Mouse (Mus musculus): Measurements from ENCODE around the gene Gm37240.
A peak's percentile ranks its signal among the peaks of the same experiment; 100 is the strongest.

Gm37240 gene

DNA sequence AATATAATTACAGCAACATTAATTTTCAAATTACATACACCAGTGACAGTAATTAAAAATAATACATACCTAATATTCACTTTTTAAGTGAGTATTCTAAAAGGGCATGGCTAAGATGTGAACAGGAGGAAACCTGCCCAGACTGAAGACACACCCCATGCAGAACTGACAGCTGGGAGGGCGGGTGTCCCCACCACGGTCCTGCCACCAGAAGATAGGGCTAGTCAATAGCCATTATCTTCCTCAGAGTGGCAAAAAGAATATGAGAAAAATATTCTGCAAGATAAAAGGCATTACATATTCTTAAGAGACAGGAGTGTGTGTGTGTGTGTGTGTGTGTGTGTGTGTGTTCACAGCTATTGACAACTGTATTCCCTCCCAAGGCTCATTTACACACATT, 162.2 kb downstream of the Gm37240 start:
- no peak for DNase-seq (ENCODE audit: low read depth, low spot score)
- Histone ChIP-seq H3K27me3 (ENCODE audit: control insufficient read depth, insufficient read depth, low read length, poor library complexity, severe bottlenecking) (no peaks in the 10 kb centered on the region), H3K36me3 (ENCODE audit: control insufficient read depth, insufficient read depth, low read length, poor library complexity, severe bottlenecking) (no peaks in the 10 kb centered on the region)

DNA sequence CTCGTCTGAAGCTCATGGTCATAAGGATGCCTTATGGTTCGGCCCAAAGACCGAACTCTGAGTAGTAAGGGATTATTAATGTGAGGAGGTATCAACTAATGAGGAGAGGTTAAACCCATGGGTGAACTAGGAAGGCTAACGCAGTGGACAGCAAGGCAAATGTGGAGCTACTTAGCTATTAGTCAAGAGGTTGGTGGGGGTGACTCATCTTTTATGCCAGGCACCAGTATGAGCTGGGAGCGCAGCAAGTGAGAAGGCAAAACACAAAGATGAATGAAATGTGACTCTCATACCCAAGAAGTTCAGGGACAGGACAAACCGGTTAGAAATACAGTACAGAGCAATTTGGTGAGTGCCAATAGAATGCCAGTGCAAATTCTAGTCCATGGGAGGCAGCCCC, 164.7 kb downstream of the Gm37240 start:
- DNase-seq (ENCODE audit: low read depth, low spot score), result no peak
- Histone ChIP-seq H3K36me3 (ENCODE audit: control insufficient read depth, insufficient read depth, low read length, poor library complexity, severe bottlenecking) (no peaks in the 10 kb centered on the region), H3K27me3 (ENCODE audit: control insufficient read depth, insufficient read depth, low read length, poor library complexity, severe bottlenecking) (no peaks in the 10 kb centered on the region)

DNA sequence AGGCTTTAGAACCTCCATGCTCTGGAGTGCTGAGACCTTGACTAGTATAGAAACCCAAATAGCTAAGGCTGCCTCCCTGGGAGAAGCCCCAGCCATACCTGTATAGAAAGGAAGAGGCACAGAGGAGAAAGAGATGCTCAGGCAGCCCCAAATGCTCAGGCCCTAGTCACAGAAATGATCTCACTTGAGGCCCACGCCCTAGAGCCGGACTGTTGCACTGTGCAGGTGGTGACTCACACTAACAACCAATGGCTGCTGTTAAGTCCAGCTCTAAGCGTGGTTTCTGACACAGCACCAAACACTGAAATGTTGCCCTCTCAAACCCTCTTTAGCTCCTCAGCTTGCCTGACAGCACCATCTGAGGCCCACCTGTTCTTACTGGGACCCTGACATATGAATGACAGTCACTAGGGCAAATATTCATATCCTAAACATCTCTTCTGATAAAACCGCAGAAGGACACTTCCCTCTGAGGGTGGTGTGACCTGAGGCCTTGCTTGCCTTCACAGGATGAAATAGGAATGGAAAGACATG, 171.5 kb downstream of the Gm37240 start:
- DNase-seq (ENCODE audit: low read depth, low spot score), result no peak
- no peaks in the 10 kb centered on the region for H3K36me3 ChIP-seq (ENCODE audit: control insufficient read depth, insufficient read depth, low read length, poor library complexity, severe bottlenecking)
- no peaks in the 10 kb centered on the region for H3K27me3 ChIP-seq (ENCODE audit: control insufficient read depth, insufficient read depth, low read length, poor library complexity, severe bottlenecking)

DNA sequence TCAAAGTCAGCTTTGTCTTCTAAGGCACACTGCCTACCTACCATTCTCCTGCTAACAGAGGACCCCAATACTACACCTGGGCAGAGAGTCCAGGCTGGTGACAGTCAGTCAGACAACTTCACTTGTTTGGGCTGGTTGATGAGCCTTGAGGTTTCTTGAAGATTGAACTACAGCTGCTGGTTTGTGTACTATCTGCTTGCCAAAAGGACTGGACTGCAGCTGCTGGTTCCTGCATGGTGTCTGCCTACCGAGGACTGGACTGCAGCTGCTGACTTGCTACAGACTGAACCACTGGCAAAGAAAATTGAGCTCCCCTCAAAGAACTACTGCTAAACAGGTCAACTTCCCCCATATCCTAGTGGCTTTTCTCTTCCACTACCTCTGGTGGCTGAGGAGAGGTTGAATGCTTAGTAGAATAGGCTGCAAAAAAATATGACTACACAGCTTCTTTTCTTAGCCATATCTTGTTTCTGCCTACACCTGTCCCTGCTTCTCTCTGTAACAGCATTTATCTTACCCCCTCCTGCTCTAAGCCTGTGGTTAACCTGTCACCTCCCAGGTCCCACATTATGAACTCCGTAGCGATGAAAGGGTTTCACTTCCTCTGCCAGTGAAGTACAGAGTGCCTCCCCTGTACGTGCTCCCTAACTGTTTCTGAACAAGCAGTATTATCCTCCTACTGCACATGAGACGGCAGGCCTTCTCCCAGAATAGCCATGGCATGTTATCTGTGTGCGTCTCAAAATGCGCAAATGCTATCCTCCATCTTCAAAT, 173.2 kb downstream of the Gm37240 start:
- no peaks in the 10 kb centered on the region for H3K27me3 ChIP-seq (ENCODE audit: control insufficient read depth, insufficient read depth, low read length, poor library complexity, severe bottlenecking)
- no peaks in the 10 kb centered on the region for H3K36me3 ChIP-seq (ENCODE audit: control insufficient read depth, insufficient read depth, low read length, poor library complexity, severe bottlenecking)
- DNase-seq (ENCODE audit: low read depth, low spot score), result peak; percentile 29

DNA sequence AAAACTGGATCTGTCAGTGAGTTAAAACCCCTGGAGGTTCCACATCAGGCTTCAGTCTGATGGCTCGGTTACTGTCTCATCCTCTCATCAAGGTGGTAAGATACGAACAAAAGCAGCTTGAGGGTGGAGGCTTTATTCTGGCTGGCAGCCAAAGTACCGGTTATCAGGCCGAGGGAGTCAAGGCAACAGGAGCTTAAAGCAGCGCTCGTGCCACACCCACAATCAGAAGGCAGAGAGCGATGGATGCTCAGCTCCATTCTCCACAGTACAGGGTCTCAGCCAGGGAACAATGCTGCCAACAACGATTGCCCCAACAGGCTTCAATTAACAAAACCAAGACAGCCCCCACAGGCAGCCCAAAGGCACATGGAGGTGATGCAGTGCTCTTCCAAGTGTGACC, 176.6 kb downstream of the Gm37240 start:
- no peaks in the 10 kb centered on the region for H3K27me3 ChIP-seq (ENCODE audit: control insufficient read depth, insufficient read depth, low read length, poor library complexity, severe bottlenecking)
- DNase-seq (ENCODE audit: low read depth, low spot score), result no peak

DNA sequence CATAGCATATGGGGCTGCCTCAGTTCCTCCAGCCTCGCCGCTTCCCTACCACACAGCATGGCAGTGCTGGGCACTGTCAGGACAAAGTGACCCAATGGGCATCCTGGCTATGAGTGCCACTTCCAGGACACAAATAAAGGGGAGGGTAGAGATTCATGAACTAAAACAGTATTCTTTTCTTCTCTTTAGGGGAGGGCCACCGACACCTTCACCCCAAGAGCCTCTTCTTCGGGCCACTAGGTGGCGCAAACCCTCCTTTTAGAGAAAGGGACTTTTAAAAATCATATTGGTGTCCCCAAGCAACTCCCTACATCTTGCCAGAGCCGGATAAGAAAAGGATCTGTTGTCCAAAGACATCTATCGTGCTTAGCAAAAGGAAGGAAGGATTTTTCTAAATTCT, 179.9 kb downstream of the Gm37240 start:
- H3K27me3 ChIP-seq (ENCODE audit: control insufficient read depth, insufficient read depth, low read length, poor library complexity, severe bottlenecking), result no peaks in the 10 kb centered on the region
- no peaks in the 10 kb centered on the region for H3K36me3 ChIP-seq (ENCODE audit: control insufficient read depth, insufficient read depth, low read length, poor library complexity, severe bottlenecking)
- DNase-seq (ENCODE audit: low read depth, low spot score), result peak; percentile 56

More for the DNA sequence above, 176.6 kb downstream of the Gm37240 start:
- no peaks in the 10 kb centered on the region for H3K36me3 ChIP-seq (ENCODE audit: control insufficient read depth, insufficient read depth, low read length, poor library complexity, severe bottlenecking)

DNA sequence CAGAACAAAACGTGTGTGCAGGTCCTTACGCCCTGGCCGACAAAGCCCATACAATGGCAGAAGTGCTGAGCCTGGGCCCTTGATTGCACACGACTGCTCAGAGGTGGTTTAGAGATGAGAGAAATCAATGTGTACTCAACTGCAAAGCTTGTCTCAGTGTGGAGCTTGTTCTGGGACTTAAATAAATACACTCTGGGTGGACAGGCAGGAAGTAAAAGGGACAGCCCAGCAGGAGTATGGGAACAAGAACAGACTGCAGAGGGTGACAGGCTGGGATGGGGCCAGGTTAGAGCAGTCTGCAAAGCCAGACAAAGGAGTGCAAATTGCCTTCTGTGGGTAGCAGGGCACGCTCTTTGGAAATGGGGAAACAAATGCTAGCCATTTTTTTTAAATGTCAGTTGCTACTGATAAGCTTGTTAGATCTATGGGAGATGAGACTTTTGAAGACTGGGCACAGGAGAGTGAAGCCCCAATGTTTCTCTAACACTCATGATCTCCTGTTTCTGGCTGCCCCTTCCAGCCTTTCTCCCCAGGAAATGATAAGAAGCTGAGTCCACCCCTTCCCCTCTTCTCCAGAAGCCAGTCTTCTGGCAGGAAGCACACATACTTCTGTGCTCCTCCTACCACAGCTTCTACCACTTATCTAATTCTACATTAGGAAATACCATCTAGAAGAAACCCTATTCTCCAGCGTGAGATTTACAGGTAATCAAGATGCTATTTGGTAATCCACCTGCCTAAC, 184.0 kb downstream of the Gm37240 start:
- H3K27me3 ChIP-seq (ENCODE audit: control insufficient read depth, insufficient read depth, low read length, poor library complexity, severe bottlenecking), result no peaks in the 10 kb centered on the region
- no peak for DNase-seq (ENCODE audit: low read depth, low spot score)

DNA sequence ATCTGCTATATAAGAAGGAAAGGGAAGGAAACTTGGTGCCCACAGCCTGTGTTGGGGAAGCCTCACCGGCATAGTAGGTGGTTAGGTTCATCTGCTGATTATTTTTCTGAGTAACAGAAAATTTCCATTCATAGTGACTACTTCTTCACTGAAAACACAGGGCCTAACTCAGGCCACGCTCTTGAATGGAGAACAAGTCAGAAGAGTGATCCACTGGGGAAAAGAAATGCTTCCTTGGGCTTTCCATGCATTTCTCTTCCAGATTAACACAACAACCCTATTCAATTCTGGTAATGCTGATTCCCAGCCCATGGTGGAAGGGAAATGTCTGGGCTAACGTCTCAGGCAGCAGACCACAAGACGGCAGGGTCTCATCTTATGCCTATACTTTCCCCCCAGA, 188.8 kb downstream of the Gm37240 start:
- Histone ChIP-seq H3K27me3 (ENCODE audit: control insufficient read depth, insufficient read depth, low read length, poor library complexity, severe bottlenecking) (no peaks in the 10 kb centered on the region), H3K36me3 (ENCODE audit: control insufficient read depth, insufficient read depth, low read length, poor library complexity, severe bottlenecking) (no peaks in the 10 kb centered on the region)

More for the DNA sequence above, 184.0 kb downstream of the Gm37240 start:
- no peaks in the 10 kb centered on the region for H3K36me3 ChIP-seq (ENCODE audit: control insufficient read depth, insufficient read depth, low read length, poor library complexity, severe bottlenecking)

DNA sequence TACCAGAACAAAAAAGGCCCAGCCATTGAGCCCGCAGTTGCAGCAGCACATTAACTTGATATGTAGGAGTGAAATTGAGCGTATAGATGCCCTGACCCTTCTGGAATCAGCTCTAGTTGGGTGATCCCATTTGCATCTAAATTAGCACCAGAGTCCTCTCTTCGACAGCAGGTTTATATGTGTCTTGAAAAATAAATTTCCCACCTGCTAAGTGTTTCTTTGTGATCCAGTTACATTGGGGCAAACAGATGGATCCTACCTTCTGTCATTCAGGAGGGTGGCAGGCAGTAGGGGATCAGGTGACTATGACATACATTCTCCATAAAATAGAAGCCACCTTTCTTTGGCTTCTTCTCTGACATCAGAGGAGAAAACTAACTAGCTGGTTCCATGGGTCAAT, 192.3 kb downstream of the Gm37240 start:
- Histone ChIP-seq H3K36me3 (ENCODE audit: control insufficient read depth, insufficient read depth, low read length, poor library complexity, severe bottlenecking) (no peaks in the 10 kb centered on the region), H3K27me3 (ENCODE audit: control insufficient read depth, insufficient read depth, low read length, poor library complexity, severe bottlenecking) (no peaks in the 10 kb centered on the region)
- DNase-seq (ENCODE audit: low read depth, low spot score), result no peak

More for the DNA sequence above, 188.8 kb downstream of the Gm37240 start:
- DNase-seq (ENCODE audit: low read depth, low spot score), result no peak

DNA sequence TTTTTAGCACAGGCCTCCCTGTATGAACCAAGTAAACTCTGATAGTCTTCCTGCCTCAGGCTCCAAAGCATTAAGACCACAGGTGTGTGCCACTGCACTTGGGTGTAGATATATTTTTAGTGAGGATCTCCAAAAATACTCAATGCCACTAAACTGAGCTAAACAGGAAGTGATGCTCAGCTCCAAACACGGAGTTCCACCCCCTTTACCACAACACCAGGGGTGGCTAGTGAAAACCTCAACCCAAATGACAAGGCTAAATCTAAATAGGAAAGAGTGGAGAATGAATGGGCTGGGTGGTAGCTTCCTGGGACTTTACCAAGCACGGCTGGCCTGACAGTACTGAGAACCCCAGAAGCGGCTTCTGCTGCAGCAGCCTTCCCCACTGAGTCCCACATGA, 194.3 kb downstream of the Gm37240 start:
- DNase-seq (ENCODE audit: low read depth, low spot score), result no peak
- Histone ChIP-seq H3K36me3 (ENCODE audit: control insufficient read depth, insufficient read depth, low read length, poor library complexity, severe bottlenecking) (no peaks in the 10 kb centered on the region), H3K27me3 (ENCODE audit: control insufficient read depth, insufficient read depth, low read length, poor library complexity, severe bottlenecking) (no peaks in the 10 kb centered on the region)

DNA sequence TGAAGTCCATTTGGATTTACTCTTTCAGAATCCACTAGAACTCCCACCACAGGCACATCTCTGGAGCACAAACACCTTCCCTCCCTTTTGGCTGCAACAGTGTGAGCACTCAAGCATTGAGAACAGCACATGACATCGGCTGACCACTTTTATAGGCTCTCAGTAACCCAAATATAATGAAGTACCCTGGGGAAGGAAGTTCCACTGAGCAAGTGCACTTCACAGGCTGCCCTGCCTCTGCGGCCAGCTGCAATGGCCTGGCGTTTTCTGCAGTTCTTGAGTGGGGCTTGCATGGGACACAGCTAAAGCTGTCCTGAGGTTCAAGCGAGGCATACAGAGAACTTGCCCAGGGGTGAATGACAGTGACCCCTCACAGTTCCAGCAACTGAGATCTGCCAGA, 196.2 kb downstream of the Gm37240 start:
- H3K36me3 ChIP-seq (ENCODE audit: control insufficient read depth, insufficient read depth, low read length, poor library complexity, severe bottlenecking), result no peaks in the 10 kb centered on the region
- no peak for DNase-seq (ENCODE audit: low read depth, low spot score)
- H3K27me3 ChIP-seq (ENCODE audit: control insufficient read depth, insufficient read depth, low read length, poor library complexity, severe bottlenecking), result no peaks in the 10 kb centered on the region

DNA sequence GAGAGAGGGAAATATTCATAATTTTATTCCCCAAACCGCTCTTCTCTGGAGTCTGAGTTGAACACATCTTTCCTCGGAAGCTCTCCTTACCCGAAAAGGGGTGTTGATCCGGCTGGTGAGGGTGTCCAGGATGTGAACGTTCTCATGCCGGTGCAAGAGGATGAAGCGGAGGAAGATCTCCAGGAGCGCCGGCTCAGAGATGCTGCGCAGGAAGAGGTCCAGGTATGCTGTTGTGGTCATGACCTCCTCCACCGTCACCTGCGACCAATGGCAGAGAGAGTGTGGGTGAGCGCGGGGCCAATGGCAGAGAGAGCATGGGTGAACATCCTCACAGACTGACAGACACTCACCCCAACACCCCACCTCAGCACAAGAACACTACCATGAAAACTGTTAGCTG, 199.0 kb downstream of the Gm37240 start:
- no peak for DNase-seq (ENCODE audit: low read depth, low spot score)
- no peaks in the 10 kb centered on the region for H3K36me3 ChIP-seq (ENCODE audit: control insufficient read depth, insufficient read depth, low read length, poor library complexity, severe bottlenecking)

DNA sequence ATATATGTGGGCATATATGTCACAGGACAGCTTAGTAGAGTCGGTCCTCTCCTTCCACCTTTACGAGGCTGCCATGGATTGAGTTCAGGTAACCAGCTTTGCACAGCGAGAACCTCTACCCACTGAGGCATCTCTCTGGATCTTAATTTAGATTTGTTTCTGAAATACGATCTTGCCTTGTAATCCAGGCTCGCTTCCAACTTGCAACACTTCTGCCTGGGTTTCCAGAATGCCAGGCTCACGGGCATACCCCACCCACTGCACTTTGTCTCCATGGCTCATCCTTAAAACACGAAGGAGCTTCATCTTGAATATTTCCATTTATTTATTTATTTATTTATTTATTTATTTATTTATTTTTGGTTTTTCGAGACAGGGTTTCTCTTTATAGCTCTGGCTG, 202.0 kb downstream of the Gm37240 start:
- Histone ChIP-seq H3K27me3 (ENCODE audit: control insufficient read depth, insufficient read depth, low read length, poor library complexity, severe bottlenecking) (no peaks in the 10 kb centered on the region), H3K36me3 (ENCODE audit: control insufficient read depth, insufficient read depth, low read length, poor library complexity, severe bottlenecking) (no peaks in the 10 kb centered on the region)
- no peak for DNase-seq (ENCODE audit: low read depth, low spot score)

More for the DNA sequence above, 199.0 kb downstream of the Gm37240 start:
- H3K27me3 ChIP-seq (ENCODE audit: control insufficient read depth, insufficient read depth, low read length, poor library complexity, severe bottlenecking), result no peaks in the 10 kb centered on the region

DNA sequence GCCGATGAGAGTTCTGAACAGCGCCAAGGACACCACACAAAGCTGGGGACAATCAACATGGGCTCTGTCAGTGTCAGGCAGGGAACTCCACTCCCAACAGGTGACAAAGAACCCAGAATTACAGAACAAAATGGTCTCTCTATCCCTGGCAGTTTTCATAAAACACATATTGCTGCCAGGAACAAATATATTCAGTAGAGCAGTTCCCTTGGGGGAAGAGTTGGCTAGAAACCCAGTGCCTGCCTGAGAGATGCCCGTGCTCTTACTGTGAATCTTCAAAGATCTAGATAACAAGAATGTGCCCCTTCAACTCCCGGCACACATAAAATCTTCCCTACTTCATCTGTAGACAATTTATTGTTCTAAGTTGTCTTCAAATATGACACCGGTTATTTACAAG, 203.7 kb downstream of the Gm37240 start:
- no peaks in the 10 kb centered on the region for H3K36me3 ChIP-seq (ENCODE audit: control insufficient read depth, insufficient read depth, low read length, poor library complexity, severe bottlenecking)
- no peaks in the 10 kb centered on the region for H3K27me3 ChIP-seq (ENCODE audit: control insufficient read depth, insufficient read depth, low read length, poor library complexity, severe bottlenecking)
- no peak for DNase-seq (ENCODE audit: low read depth, low spot score)

DNA sequence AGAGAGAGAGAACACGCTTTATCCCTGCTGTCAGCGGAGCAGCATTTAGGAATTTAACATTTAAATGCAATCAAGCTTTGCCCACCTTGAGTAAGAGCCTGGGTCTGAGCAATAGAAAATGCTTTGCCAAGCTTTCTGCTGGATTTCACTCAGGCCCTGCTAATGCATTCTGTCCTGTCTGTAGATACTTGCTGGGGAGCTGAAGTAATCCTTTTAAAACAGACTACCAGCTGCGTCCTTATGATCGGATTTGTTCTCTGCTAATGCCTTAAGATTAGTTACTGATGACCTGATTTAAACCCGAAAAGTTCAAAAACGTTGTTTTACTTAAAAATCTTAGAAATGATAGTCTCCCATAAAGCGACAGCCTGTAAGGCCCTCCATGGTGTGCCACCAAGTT, 206.2 kb downstream of the Gm37240 start:
- Histone ChIP-seq H3K27me3 (ENCODE audit: control insufficient read depth, insufficient read depth, low read length, poor library complexity, severe bottlenecking) (no peaks in the 10 kb centered on the region), H3K36me3 (ENCODE audit: control insufficient read depth, insufficient read depth, low read length, poor library complexity, severe bottlenecking) (no peaks in the 10 kb centered on the region)
- DNase-seq (ENCODE audit: low read depth, low spot score), result no peak
